Mouse (Mus musculus): ENCODE results near the gene Rnf141.

Rnf141 gene

GRCm38 (mm10) chr7:110794722-110795121 lies 49.5 kb downstream of the Rnf141 start:
- DNase-seq (ENCODE audit: low spot score) = no peak

- no peak for DNase-seq (ENCODE audit: low spot score)
Measured at GRCm38 (mm10) chr7:110792834-110793233, 51.4 kb downstream of the Rnf141 start.

DNA sequence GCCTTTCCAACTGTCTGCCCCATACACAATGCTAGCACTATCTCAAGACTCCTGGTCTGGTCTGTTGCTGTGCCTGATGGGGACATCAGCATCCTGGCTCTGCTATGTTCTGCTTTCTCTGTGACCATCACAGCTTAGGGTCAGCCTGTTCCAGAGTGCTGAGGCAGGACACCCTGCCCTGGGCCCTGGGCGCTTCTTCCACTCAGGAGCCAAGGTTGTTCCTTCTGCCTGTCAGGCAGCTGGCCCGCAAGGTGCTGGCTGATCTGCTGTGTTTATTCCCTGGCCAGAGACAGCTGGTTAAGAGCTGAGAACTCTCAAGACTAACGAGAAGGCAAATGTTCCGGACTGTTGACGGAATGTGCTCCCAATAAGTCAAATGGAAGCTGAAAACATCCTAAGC lies 52.1 kb downstream of the Rnf141 start:
- DNase-seq (ENCODE audit: low spot score) = peak; percentile 62

DNA sequence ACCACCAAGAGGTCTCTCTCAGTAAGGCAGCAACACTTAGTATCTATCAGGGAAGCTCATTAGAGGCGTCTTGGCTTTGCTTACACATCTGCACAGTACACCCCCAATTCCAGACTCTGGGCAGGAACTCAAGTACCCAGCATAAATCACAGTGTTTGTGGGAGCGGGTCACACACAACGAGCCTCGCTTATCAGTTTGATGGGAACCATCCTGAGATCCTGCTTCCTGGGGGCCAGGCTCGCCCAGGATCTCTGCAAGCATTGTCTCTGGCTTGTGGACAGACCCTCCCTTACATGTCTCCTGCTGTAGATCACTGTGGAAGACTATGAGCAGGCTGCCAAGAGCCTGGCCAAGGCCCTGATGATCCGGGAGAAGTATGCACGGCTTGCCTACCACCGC lies 53.4 kb downstream of the Rnf141 start:
- DNase-seq (ENCODE audit: low spot score) = peak; percentile 37

GRCm38 (mm10) chr7:110787310-110787709 lies 56.9 kb downstream of the Rnf141 start:
- no peak for DNase-seq (ENCODE audit: low spot score)

GRCm38 (mm10) chr7:110785741-110786146 lies 58.5 kb downstream of the Rnf141 start:
- DNase-seq (ENCODE audit: low spot score) = no peak

DNA sequence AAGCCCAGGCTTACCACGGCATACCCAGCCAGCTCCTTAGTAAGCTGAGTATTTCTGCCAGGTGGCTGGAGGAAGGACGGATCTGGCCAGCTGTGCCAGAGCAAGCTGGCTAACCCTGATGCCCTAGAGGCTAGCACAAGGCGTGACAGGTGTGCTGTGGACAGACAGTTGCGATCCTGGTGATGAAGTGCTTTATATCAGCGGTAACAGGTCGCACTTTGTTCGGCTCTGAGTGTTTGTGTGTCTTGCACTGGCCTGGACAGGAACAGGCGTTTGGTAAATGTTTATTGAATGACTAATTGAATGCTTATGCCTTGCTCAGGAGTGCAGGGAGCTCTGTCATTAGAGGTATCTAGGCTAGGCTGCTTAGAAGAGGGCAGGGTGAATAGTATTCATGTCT lies 59.3 kb downstream of the Rnf141 start:
- no peak for DNase-seq (ENCODE audit: low spot score)

DNA sequence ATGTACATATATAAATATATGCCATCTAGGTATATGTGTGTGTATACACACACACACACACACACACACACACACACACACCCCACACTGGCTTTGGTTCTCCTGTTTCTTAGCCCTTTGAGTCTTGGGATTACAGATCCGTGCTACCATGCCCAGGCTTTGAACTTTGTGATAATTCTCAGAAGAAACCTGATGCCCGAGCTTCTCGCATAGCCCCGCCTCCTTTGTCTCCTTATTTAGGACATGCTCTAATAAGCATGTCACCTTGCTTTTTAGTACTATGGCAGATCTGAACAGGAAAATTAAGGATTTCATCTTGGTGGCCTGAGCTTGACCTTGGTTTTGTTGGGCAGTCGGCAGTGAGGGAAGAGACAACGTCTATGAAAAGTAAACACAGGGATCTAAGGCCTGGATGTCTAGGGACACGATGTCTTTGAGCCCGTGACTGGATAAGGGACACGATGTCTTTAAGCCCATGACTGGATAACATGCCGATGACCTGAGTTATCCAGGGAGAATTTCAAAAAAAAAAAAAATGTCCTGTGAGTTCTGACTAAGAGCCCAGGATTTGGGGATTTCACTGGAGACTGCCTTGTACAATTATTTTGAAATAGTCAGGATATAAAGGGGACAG lies 61.3 kb downstream of the Rnf141 start:
- DNase-seq (ENCODE audit: low spot score) = no peak

DNA sequence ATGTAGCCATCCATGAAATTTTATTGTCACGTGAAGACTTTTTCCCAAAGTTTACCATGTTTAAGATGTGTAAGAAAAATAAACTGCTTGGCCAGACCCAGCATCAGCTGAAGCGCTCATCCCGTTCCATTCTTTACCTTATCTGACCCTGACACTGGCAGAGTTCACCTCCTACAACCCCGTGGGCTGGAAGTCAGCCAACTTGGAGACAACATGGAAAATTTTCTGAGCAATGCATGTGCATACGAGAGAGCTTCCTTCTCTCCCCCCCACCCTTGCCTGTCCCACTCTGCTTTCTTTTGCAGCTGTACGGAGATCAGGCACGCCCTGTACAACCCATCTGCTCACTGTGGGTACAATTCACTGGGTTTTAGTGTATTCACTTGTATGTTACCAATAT lies 62.1 kb downstream of the Rnf141 start:
- DNase-seq (ENCODE audit: low spot score) = no peak

DNA sequence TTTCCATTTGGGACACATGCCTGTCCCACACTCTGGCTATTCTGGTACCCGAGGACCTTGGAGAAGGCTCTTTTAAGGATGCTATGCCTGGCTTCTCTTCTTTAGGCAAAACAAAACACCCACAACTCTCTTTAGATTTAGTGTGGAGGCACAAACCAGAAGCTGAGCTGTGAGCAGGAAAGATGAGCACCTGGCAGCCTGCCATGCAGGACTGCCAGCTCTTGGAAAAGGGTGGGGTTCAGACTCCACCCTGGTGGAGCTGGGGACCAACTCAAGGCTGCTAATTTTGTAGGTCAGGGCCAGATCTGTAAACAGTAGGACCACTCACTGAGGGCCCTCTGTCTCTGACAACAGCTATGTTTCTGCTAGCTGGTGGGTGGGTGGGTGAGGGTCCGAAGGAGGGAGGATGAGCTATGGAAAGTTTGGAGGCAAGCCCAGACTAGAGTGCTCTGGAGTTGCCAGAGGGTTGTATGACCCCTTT lies 63.0 kb downstream of the Rnf141 start:
- no peak for DNase-seq (ENCODE audit: low spot score)

DNA sequence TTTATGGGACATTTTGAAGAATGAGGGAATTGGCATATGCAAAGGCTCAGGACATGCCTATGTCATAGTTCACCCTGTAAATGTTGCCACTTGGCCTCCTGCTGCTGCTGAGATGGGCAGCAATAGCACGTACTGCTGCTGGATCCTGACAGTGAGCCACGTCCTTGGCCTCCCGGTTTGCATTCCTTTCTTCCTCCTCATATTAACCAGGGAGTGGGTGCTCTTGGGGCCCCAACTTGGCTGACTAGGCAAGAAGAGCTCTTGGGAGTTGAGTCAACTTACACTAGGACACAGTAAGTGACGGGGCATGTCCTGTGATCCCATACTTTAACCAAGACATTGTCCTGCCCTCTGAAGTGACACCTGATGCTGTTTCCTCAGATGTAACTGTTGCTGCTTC lies 63.7 kb downstream of the Rnf141 start:
- no peak for DNase-seq (ENCODE audit: low spot score)

DNA sequence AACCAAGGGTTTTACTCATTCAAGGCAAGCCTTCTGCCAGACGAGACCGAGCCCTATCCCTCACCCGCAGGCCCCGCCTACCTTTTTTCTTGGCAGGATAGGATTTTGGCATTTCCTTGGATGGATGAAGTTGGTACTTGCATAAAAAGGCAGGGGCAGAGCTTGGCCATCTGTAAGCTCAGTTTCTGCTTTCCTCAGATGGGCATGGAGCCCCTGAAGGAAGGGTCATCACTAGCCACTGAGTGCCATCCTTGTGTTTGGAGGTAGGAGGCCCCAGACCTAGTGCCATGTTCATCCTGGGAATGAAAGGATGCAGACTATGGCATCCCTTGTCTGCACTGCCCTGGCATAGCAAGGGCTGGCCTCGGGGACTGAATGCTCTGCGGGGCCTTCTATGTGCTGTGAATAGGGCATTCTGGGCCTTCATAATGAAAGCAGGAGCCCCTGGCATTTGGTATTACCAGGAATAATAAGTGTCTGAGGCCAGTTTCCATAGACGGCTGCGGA lies 64.6 kb downstream of the Rnf141 start:
- no peak for DNase-seq (ENCODE audit: low spot score)

DNA sequence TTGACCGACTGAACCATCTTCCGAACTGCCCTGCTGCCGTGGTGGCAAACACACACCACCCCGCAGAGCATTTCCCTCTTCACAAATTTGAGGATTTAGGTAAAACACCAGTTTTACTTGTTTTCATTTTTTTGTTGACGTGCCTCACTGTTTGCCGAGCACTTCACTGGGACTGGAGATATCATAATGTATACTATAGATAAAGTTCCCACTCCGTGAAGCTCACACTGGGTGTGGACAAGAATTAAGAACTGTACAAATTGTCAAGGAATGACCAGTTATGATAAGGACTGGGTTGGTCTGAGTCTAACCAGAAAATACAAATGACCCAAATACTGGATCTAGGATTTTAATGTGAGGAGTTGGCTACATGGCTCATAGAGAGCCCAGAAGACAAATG lies 65.3 kb downstream of the Rnf141 start:
- no peak for DNase-seq (ENCODE audit: low spot score)

DNA sequence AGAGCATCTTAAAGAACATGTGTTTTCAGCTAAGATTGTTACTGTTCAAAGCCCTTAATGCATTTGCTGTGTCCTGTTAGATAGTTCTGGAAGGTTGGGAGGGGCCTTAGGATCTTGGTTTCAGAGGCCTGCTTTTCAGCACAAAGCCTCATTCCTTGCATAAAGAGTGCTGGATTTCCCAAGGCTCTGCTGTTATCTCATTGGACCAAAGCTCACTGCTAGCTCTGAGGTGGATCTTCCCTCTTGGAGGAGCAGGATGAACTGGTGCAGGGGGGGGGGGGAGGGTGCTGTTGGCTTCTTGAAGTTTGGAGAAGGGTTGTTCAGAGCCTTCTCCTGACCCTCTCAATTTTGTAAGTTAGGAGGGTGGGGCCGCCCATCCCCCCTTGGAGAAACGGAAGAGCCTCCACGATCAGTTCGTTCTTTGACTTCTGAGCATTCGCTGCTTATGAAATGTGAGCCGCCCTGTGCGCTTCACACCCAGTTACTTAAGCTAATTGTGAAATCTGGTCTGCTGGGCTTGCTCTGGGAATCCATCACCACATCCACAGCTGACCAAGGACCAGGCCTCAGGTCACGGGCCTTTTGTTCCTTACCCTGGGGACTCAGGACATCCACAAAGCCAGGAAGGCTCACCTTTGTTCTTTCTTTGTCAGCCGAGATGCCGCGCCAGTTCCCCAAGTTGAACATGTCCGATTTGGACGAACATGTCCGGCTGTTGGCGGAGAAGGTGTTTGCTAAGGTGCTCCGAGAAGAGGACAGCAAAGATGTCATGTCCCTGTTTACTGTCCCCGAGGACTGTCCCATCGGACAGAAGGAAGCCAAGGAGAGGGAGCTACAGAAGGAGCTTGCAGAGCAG lies 66.9 kb downstream of the Rnf141 start:
- DNase-seq (ENCODE audit: low spot score) = no peak

- DNase-seq (ENCODE audit: low spot score) = no peak
Measured at GRCm38 (mm10) chr7:110774674-110775073, 69.6 kb downstream of the Rnf141 start.

- no peak for DNase-seq (ENCODE audit: low spot score)
Measured at GRCm38 (mm10) chr7:110774077-110774476, 70.2 kb downstream of the Rnf141 start.

DNA sequence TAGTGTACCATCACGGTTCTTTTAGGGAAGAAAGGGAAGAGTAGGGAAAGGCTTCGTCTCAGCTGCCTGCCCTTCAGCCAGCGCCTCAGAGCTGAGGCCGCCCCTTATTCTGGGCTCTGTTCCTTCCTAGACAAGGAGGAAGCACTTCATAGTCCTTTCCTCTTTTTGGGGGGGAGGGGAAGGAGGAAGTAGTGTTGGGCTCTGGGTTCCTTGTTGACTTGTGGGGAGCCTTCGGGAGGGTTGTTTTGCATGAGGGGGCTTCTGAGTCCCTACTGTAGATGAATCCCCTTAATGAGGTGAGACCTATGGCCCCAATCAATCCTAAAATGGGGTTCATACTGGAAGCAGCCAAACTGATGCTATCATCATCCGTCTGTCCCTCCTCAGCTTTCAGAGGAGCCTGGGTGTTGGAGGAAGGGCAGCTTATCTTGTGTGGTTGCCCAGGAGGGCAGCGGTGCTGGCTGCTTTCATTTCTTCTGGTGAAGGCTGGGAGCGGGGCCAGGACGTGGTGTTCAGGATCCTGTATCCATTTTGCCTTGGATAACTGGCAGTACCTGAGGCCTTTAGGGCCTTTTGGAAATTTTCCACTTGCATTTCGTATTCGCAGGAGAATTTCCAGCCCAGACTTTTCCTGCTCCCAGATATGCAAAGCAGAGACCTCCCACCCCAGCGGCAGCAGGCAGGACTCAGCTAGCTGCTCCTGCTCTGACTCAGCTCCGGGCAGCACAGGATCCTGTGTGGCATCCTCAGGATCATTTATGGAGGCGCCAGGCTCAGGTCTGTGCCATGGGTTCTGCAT lies 70.9 kb downstream of the Rnf141 start:
- peak; percentile 53 for DNase-seq (ENCODE audit: low spot score)

GRCm38 (mm10) chr7:110772343-110772742 lies 71.9 kb downstream of the Rnf141 start:
- no peak for DNase-seq (ENCODE audit: low spot score)

DNA sequence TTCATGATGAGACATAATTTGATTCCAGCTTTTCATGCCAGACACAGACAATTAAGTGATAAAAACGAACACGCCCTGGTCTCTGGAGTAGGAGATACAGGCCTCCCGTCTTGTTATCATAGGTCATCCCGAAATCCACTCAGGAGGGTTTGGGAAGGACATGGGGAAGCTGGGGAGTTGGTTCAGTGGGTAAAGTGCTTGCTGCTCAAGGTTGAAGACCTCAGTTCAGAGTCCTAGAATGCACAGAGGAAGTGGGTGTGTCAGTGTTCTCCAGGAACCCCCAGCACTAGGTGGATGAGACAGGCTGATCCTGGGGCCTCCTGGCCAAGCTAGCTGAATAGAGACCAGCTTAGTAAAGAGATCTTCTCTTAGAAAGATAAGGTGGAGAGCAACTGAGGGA lies 73.3 kb downstream of the Rnf141 start:
- no peak for DNase-seq (ENCODE audit: low spot score)

- DNase-seq (ENCODE audit: low spot score) = no peak
Measured at GRCm38 (mm10) chr7:110769094-110769493, 75.2 kb downstream of the Rnf141 start.

- peak; percentile 35 for DNase-seq (ENCODE audit: low spot score)
Measured at GRCm38 (mm10) chr7:110768451-110769064, 75.7 kb downstream of the Rnf141 start.

GRCm38 (mm10) chr7:110768001-110768400 lies 76.3 kb downstream of the Rnf141 start, which contains the start of gene Ampd3:
Gene Ampd3, plus strand, starts transcription at chr7:110768206.
- DNase-seq (ENCODE audit: low spot score) = no peak
